Mouse (Mus musculus): ENCODE results near the gene Hsp90ab1.

Hsp90ab1 gene

DNA sequence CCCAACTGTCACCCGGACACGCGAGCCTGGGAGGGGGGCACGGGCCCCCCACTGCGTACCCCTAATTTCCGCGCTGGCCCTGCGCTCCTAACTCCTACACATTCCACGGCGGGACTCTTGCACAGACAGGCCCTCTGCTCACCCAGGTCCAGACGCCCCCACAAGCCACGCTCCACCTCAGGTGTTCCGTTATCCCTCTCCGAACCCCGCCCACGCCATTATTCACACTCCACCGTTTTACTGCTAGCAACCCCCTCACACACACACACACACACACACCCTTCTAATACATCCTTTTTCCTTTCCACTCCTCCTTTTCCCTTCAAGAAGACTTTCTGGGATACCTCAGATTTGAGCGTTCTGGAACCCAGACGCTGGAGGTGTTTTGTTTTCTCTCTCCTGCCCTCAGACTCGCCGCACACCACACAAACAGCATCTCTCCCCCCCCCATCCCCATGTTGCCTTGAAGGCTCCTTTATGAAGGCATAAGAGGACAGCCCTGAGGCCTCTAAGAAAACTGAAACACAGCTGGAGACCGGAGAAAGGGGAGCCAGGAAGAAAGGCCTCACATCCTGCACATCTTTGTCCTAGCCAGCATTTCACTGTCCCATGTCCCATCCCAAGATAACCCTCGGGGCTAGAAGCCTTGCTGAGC is 22.8 kb upstream of the Hsp90ab1 start:
- no peak for DNase-seq

DNA sequence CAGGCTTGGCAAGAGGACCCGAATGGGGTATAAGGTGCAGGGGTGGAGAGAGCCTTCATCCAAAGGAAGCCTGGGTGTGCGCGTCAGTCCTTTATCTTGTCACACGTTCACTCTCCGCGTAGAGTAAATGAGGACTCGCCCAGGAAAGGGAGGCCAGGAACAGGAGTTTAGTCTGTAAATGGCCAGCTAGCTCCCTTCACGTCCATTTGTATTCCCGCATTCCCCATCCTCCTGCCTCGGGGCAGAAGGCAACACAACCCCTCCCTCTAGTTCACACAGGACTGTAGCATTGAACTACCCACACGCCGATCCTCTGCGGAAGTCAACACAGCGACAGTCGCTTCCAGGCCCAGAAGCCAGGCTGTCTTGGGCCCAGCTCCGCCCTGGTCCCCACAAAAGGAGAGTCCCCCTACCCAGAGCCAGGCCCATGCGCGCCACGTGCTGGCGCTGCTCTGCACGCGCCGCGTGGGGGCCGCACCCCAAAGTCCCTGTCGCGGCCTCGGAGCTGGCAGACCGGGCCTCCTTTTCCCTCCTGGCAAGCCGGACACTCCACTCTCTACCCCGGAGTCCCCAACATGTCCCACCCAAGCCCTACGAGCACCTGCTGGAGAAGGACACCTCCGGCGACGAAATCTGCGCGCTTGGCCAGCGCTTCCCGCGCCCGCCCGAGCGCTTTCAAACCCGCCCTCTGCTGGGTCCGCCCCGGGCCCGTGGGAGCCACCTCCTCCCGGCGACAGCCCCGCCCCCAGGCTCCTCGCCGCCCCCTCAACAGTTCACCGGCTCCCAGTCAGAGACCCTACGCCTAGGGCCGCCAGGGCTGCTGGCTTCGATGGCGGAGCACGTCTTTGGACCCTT is 22.0 kb upstream of the Hsp90ab1 start:
- peak; percentile 92 for DNase-seq

DNA sequence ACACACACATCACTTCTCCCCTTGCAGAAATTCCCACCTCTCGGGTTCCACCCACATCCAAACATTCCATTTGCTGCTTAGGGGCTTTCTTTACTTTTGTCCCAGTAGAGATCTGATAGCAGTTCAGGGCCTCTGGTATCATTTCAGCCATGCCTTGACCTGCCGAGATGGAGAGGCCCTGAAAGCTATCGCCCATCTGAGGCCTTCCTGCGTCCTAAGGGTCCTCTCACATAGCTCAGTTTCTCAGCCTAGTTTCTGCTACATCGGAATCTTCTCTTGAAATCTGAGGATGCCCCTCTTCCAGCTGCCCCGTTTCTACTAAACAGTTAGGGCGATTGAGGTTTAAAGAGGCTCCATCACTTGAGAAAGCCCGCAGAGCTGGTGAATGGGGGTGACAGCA is 21.1 kb upstream of the Hsp90ab1 start:
- DNase-seq = no peak

DNA sequence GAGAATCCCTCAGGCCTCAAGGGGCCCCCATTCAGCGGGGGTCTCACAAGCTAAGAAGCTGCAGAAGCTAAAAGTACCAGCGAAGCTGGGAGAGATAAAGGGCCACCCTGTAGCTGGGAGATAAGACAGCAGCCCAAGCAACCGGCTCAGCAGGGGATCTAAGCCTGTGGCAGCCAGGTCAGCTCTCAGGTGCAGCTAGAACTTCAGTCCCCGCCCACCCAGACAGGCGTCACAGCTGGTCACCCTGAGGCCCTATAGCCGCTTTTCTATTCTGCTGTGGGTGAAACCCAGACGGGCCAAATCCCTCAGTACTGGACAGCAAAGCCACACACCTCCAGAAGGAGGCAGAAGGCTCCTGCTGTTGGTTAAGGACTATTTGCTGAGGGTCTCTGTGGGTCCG is 20.4 kb upstream of the Hsp90ab1 start:
- no peak for DNase-seq

DNA sequence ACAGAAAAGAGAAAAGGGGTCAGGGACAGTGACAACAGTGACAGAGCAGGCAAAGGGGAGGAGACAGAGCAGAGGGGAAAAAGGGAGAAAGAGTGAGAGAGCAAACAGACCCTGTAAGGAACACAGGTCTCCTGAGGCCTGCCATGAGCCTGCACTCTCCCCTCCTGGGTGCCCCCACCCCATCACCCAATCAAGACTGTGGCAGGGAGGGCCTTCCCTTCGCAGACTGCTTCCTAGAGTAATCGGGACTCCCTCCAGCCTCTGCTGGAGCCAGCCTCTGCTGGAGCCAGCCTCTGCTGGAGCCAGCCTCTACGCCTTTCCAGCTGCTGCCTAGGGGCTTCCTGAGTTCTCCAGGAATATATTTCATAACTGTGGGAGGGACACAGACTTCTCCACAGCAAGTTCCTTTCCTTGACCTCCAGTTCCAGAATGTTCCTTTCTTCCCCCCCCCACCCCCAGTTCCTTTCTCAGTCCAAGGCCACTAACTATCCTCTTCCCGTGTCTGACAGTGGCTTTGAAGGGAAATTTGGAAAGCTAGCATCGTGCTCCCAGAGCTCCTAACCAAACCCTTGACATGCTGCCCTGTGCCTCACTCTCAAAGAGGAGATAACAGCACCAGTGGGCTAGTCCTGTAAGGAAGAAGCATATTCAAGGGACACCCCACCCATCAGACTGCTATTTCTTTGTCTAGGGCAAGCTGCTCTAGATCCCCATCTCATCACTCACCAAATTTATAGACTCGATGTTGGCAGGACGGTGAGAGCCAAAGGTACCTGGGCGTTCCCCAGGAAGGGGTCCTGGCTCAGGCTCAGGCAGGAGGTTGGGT is 19.7 kb upstream of the Hsp90ab1 start:
- peak; percentile 73 for DNase-seq

DNA sequence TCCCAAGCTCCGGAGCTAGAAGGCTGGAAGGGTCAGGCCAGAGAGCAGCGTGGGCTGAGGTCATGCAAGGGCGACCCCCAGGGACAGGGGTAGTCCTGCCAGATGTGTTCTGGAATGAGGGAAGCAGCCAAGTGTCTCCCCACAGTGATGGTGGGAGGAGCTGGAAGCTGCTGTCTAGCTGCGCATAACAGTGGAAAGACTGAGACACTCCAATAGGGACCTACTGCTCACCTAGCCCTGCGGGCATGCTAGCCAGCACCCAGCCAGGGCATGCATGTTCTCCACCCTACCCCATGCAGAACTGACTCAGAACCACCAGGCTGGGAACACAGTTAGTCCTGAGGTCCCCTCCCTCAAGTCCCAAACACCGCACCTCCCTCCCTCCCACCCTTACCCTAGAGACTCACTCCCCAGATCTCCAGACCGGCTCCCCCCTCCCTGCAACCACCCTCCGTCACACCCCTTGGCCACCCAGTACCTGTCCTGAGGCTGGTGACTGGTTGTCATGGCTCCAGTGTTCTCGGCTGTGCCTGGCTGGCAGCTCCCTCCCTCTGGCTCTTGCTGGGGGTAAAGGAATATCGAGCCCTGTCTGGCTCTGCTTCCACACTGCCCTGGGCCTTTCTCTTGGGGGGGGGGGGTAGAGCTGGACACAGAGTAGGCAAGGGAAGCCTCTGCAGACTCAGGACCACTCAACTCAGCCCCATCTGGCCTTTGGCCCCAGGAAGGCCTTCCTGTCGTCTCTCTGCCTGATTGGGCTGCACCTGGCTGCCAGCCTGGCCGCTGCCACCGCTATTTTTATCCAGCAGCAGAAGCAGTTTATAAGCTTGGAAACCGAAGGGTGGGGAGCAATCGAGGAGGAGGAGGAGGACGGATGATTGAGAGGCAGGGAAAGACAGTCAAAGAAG is 18.9 kb upstream of the Hsp90ab1 start:
- no peak for DNase-seq

DNA sequence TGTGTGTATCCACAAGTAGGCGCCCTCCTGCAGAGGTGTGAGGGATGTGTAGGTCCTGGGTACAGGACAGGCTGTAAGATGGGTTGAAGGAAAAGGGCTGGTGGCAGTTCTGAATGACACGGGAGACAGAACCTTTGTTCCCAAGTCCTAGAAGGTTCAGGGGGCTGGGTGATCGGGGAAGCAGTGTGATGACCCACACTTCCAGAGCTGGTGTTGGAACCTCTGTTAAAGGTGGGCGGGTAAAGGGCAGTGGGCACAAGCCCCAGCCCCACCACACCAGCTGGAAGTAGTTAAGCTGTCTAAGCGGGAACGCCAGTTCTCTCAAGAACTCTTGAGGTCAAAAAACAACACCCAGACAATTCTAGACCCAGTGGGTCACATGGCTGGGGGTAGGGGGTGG is 17.3 kb upstream of the Hsp90ab1 start:
- DNase-seq = no peak

DNA sequence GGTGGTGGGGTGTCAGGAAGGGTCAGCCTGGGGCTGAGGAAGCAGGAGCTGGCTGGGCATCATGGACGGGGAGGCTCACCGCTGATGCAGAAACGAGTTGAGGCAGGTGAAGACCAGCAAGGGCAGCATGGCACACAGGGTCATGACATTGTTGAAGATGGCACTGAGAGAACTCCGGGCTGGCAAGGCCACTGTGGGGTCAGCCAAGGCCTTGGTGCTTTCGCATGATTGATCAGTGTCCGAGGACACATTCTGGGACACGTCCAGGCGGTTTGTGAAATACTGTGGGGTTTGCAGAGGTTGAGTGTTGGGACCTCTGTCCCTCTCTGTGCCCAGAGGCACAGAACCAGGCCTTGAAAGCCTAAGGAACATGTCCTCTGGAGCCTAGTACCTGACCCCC is 16.8 kb upstream of the Hsp90ab1 start:
- no peak for DNase-seq

DNA sequence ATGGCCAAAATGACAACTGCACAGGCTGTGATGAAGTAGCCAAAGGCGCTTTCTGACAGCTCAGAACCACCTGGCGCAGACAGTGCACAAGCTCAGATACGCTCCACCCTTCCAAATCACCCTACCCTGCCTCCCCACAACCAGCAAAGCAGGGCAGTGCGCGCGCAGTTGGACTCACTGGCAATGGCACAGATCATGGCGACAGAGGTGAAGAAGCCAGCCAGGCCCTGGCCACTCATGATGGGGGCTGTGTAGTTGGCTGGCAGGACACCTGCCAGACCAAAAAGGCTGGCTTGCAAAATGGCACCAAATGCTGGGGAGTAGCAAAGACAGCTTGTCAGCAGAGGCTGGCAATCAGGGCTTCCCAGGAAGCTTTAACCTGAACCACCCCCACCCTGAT is 16.2 kb upstream of the Hsp90ab1 start:
- DNase-seq = no peak

DNA sequence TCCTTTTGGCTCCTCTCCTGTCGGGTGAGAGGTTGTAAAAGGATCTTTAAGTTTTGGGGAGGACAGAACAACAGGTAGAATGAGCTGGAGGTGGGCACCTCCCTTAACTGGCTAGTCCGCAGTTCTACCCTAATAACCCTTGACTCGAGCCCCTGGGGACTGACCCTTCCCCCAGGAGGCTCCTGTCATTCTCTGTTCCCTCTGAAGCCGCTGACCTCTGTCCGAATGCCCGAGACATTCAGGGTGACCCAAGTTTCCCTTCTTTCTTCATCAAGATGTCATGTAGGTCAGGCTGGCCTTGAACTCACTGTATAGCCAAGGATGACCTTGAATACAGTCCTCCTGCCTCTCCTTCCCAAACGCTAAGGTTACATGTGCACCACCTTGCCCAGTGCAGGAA is 15.3 kb upstream of the Hsp90ab1 start:
- DNase-seq = no peak

DNA sequence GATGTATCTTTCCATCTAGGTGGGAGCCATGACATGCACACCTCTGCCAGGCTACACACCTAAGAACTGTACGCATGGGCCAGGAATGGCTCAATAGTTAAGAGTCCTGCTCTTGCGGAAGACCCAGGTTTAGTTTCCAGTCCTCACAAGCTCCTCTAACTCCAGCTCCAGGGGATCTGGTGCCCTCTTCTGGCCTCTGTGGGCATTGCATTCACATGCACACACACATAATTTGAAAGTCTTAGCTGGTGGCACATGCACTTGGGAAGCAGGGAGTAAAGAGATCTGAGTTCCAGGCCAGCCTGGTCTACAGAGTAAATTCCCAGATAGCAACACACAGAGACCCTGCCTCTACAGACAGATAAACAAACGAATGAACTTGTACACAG is 13.4 kb upstream of the Hsp90ab1 start:
- peak; percentile 50 for DNase-seq

DNA sequence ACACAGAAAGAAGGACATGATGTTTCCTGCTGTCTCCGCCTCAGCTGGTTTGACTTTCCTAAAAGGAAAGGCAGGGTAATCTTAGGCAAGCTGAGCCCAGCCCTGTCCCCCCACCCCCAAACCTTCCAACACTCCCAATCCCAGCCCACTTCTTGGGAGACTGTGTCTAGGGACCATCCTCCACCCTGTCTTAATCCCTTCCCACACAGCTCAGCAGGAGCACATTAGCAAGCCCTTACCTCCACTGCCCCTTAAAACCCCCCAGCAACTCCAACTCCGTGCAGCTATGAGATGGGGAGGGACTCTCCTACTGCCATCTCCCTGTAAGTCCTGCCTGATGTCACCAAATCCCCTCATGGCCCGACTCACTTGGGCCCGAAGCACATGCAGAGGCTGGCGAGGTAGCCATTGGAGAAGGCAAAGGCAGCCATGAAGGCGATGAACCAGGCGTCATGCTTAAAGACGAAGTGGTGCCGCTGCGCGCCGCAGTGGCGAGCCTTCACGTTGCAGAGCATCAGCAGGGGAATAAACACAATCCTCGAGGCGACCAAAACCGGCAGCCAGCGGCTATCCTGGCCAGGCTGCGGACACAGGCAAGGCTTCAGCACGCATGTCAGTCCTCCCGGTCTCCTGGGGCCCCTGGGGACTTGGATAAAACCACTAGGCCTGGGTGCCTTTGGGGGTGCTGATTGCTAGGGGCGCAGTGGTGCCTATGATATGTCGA is 12.8 kb upstream of the Hsp90ab1 start:
- no peak for DNase-seq

DNA sequence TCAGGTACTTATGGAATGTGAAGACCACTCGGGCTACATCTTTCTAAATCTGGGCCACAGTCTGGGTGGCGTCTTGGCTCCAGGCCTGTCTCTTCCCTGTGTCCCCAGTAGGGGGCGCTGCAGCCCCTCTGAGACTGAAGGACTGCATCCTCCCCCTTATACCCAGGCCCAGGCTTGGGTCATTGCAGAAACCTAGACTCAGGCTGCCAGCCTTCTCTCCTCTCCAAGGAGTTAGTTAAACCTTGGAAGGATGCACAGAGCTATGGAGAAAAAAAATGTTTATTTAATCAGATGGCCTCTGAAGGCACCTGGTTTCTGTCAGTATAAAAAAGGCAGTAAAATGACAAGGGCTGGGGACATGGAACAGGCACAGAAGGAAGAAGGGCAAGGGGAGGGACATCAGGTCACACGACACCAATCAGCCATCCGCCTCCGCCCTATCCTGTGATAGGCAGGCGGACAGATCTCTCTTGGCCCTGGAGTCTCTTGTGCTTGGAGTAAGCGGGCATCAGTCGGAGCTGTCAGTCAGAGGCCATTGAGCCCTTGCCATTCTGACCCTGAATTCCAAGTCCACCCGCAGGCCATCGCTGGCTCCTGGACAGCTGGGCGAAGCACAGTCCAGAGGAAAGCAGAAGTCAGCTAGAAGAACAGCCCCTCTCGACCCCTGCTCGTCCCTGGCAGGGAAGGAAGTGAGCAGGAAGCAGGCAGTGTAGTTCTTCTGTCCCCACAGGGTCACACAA is 12.0 kb upstream of the Hsp90ab1 start:
- peak; percentile 92 for DNase-seq

DNA sequence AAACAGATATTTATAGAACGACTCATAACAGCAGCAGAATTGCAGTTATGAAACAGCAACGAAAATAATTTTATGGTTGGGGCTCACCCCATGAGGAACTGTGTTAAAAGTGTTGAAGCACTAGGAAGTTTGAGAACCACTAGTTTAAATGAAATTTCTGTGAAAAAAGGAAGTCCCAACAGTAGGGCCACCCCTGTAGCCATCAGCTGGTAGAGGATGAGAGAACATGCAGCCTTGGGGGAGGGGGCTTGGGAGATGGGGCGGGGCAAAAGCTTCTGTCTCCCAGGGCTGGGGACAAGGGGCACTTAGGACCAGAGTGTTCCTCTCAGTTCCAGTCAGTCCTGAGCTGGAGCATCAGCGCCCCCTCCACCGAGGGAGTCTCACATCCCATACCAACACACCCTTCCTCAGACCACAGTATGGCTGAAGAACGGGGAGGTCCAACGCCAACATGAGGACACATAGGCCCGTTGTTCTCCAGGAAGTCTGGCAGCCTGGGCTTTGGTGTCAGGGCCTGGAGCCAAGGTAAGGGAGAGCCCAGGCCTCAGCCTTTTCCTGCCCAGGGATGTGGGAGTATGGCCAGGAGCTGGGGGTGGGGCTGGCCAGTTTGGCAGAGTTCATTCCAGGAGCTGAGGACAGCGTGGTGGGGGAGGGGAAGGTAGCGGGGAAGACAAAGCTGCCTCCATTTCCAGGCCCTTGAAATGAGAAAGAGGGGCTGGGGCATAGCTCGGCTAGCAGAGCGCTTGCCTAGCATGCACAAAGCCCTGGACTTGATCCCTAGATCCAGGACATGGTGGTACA is 11.2 kb upstream of the Hsp90ab1 start:
- peak; percentile 96 for DNase-seq

DNA sequence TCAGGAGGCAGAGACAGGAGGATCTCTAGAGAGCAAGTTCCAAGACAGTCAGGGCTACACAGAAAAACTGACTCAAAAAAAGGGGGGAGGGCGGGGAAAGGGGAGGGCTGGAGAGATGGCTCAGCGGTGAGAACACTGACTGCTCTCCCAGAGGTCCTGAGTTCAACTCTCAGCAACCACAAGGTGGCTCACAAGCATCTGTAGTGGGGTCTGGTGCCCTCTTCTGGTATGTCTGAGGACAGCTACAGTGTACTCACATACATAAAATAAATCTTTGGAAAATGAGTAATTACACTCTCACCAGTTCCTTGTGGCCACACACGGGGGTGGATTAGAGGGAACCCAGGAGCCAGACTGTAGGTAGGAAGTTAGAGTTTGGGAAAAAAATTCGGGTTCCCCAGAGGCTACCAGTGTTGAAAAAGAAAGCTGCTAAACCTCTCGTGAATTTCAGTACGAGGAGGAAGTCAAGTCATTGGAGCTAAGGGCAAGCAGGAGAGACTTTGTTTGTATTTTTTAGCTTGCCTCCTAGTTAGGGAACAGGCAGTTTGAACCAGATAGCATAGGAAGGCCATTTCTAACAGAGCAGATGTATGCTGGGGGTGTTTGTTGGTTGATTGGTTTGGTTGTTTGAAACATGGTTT is 9.8 kb upstream of the Hsp90ab1 start:
- no peak for DNase-seq

DNA sequence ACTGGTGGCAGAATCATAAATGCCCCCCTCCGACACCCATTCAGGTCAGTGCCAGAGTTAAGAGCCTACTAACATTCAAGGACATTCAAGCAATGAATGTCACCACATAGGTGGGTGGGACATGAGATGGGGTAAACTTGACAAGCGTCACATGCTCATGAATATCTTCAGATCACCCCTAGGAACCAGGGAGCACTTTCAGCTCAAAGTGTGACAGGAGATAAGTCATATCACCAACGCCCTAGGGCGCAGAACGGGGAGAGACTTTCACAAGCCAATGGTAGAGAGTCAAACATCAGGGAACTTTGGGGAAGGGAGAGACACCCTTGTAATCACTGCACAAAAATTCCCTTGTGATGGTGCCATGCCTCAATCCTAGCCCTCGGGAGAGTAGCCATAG is 9.1 kb upstream of the Hsp90ab1 start:
- DNase-seq = no peak

DNA sequence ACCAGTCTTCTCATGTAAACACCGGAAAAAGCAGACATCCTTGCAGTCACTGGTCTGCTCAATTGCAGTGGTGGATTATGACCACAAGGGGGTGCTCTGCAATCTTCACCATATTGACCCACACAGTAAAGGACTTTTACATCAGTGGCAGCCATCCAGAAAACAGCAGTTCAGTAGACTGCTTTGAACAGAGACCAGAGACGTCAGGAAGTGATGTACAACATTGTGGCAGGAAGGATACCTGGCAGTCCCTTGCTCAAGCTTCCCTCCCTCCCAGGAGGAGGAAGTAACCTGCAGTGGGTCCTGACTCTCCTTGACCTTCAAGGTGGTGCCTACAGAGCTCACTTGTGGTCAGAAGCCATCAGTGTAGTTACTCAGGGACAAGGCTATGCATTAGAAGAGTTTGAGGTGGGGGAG is 8.5 kb upstream of the Hsp90ab1 start:
- peak; percentile 90 for DNase-seq

DNA sequence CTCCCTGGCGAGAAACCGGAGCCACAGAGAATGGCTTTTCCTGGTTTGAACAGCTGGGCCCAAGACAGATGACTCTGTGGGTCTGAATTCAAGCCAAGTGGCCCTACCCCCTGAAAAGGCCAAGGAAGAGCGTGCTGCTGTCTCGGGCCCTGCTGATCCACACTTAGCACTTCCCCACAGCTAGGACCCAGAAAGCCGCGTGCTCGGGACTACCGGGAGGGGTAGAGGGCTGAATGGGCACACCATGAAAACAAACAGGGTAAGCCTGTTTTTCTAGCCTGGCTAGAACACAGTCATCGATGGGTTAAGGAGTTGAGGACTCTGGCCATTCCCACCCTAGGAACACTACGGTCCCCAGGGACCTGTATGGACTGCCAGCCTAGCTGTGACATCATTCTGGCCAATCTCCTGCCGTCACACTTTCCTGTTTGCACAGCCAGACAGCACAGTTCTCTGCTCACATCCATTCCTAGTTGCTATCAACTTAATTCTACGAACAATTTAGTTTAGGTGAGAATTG is 7.9 kb upstream of the Hsp90ab1 start:
- peak; percentile 76 for DNase-seq

DNA sequence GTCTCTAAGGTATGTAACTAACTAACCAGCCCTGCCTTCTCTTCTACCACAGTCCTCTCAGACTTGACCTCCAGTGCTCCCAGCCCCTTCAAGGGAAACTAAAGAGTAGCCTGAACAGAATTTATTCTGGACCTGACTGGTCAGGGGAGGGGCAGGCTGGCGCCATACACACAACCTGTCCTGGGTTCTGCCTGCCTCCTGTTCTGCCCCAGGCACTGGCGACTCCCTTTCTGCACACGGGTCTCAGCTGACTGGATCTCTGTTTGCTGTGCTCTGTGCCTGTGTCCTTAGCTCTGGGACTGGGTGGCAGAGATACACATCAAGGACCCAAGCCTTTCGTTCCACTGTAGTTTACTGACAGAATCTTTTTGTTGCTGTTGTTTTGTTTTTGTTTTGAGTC is 6.5 kb upstream of the Hsp90ab1 start:
- no peak for DNase-seq

DNA sequence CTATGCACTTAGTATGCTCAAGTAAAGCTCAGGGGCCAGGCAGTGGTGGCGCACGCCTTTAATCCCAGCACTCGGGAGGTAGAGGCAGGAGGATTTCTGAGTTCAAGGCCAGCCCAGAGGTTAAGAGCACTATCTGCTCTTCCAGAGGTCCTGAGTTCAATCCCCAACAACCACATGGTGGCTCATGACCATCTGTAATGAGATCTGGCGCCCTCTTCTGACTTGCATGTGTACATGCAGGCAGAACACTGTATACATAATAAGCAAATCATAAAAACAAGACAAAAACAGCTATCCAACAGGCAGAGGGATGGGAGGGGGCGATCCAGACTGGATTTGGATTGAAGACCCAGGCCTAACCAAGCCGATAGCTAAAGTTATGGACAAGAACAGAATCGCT is 5.8 kb upstream of the Hsp90ab1 start:
- DNase-seq = no peak

All from lung, postnatal 10 days (tissue).